Comparison of ENCODE assay signal across 8 mouse cellular contexts in the genomic region with DNA sequence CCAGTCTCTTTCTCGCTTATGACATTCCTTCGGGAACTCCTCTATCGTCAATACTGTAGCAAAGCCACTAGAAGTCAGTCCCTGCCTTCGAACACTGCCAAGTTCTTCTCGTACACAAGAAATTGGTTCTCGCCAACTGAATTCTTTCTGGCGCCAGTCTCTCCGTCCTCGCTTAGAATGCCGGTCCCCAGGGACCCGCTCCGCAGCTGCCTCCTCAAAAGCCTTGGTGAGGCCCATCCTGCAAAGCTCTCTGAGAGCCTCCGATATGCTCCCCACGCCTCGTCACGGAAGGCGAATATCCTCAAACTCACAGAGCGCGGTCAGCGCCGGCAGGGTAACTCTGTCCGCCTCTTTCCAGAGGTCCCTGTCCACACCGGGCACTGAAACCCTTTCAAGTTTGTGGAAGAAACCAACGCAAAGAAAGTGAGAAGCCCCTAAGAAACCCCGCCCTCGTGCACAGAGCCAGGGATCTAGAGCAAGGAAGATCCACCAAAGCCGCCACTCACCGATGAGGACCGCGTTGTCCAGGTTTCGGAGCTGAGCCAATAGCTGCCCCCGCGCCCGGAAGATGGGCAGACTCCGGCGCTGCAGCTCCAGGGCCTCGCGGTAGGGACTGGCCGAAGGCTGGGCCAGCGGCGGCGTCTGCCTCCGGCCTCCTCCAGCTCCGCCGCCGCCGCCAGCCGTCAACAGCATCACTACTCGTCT. TPM values are rescaled to one million over a fixed set of nuclear protein-coding genes. Genes with fewer than 3 reads are reported as not detected.
DNase-seq lines count a peak whose midpoint lies in the region; ATAC-seq lines count a peak whose summit lies in the region.

No protein-coding gene starts in this region.

- peak overlapping the region; percentile 66 for H3K4me2 ChIP-seq in kidney, embryonic 14.5 days (replicated peaks; ENCODE audit: low read depth, low read length)
- H3K4me2 ChIP-seq in embryonic facial prominence, embryonic 15.5 days (replicated peaks), result peak overlapping the region; percentile 84
- H3K4me2 ChIP-seq in intestine, embryonic 14.5 days (ENCODE audit: low read length), result peak overlapping the region; percentile 93

- peak; percentile 91 for ATAC-seq in kidney, embryonic 14.5 days (ENCODE audit: low FRiP score, low TSS enrichment)
- ATAC-seq in embryonic facial prominence, embryonic 15.5 days (ENCODE audit: insufficient number of reproducible peaks, low FRiP score, low TSS enrichment, low read depth), result peak; percentile 47
- ATAC-seq in intestine, embryonic 14.5 days (replicated peaks; ENCODE audit: low FRiP score, low TSS enrichment, low read depth), result peak; percentile 84

- peaks cover 23% of the 10 kb centered on the region for H3K36me3 ChIP-seq in kidney, embryonic 14.5 days (ENCODE audit: control insufficient read depth, insufficient read depth, low read length)
- peaks cover 17% of the 10 kb centered on the region for H3K36me3 ChIP-seq in embryonic facial prominence, embryonic 15.5 days
- H3K36me3 ChIP-seq in intestine, embryonic 14.5 days (ENCODE audit: control insufficient read depth, insufficient read depth, low read length), result peaks cover 36% of the 10 kb centered on the region
- H3K36me3 ChIP-seq in midbrain, embryonic 10.5 days, result peaks cover 43% of the 10 kb centered on the region

- no peak for DNase-seq in kidney, adult 9 months
- DNase-seq in MEL-GATA-1-ER (ENCODE audit: extremely low read depth, low read depth), result peak; percentile 65
- no peak for DNase-seq in intestine, embryonic 14.5 days (ENCODE audit: low spot score)
- peak; percentile 45 for DNase-seq in midbrain, embryonic 10.5 days (ENCODE audit: low spot score)
- no peak for DNase-seq in spleen, adult 12 weeks (ENCODE audit: low spot score)
- DNase-seq in ovary, postnatal 36 days (ENCODE audit: low spot score), result no peak

- H3K27ac ChIP-seq in kidney, embryonic 14.5 days (ENCODE audit: low read depth, low read length), result peak overlapping the region; percentile 85
- peak overlapping the region; percentile 80 for H3K27ac ChIP-seq in embryonic facial prominence, embryonic 15.5 days (replicated peaks)
- peak overlapping the region; percentile 59 for H3K27ac ChIP-seq in intestine, embryonic 14.5 days (ENCODE audit: low read depth)
- H3K27ac ChIP-seq in midbrain, embryonic 10.5 days (replicated peaks), result peak overlapping the region; percentile 83

- H3K9ac ChIP-seq in kidney, embryonic 14.5 days (ENCODE audit: low read depth, low read length), result peak overlapping the region; percentile 79
- peak overlapping the region; percentile 62 for H3K9ac ChIP-seq in embryonic facial prominence, embryonic 15.5 days
- H3K9ac ChIP-seq in intestine, embryonic 14.5 days (ENCODE audit: low read length), result peak overlapping the region; percentile 65

- H3K4me1 ChIP-seq in kidney, embryonic 14.5 days (ENCODE audit: control insufficient read depth, insufficient read depth, low read length), result peaks cover 8% of the 10 kb centered on the region
- H3K4me1 ChIP-seq in embryonic facial prominence, embryonic 15.5 days, result peaks cover 15% of the 10 kb centered on the region
- peaks cover 12% of the 10 kb centered on the region for H3K4me1 ChIP-seq in intestine, embryonic 14.5 days (replicated peaks; ENCODE audit: control insufficient read depth, insufficient read depth, low read length)
- peaks cover 22% of the 10 kb centered on the region for H3K4me1 ChIP-seq in midbrain, embryonic 10.5 days

- under 1% methylated on average over 49 of the region's 49 CpGs for WGBS in kidney, embryonic 14.5 days
- 3% methylated on average over 49 of the region's 49 CpGs for WGBS in embryonic facial prominence, embryonic 15.5 days
- under 1% methylated on average over 49 of the region's 49 CpGs for WGBS in intestine, embryonic 14.5 days
- under 1% methylated on average over 49 of the region's 49 CpGs for WGBS in midbrain, embryonic 10.5 days

- H3K4me3 ChIP-seq in kidney, embryonic 14.5 days (ENCODE audit: low read length), result peak overlapping the region; percentile 88
- peak overlapping the region; percentile 100 for H3K4me3 ChIP-seq in embryonic facial prominence, embryonic 15.5 days (replicated peaks)
- H3K4me3 ChIP-seq in intestine, embryonic 14.5 days (ENCODE audit: low read depth, low read length), result peak overlapping the region; percentile 92
- peak overlapping the region; percentile 89 for H3K4me3 ChIP-seq in midbrain, embryonic 10.5 days

- no peaks in the 10 kb centered on the region for H3K27me3 ChIP-seq in kidney, embryonic 14.5 days (ENCODE audit: control insufficient read depth, insufficient read depth, low read length)
- H3K27me3 ChIP-seq in embryonic facial prominence, embryonic 15.5 days, result no peaks in the 10 kb centered on the region
- H3K27me3 ChIP-seq in intestine, embryonic 14.5 days (replicated peaks; ENCODE audit: control insufficient read depth, insufficient read depth, low read length), result no peaks in the 10 kb centered on the region
- no peaks in the 10 kb centered on the region for H3K27me3 ChIP-seq in midbrain, embryonic 10.5 days (ENCODE audit: low read depth, poor library complexity, severe bottlenecking)

- no peaks in the 10 kb centered on the region for H3K9me3 ChIP-seq in kidney, embryonic 14.5 days (ENCODE audit: control insufficient read depth, low read length)
- no peaks in the 10 kb centered on the region for H3K9me3 ChIP-seq in embryonic facial prominence, embryonic 15.5 days (replicated peaks)
- H3K9me3 ChIP-seq in intestine, embryonic 14.5 days (ENCODE audit: control insufficient read depth, low read length), result no peaks in the 10 kb centered on the region
- no peaks in the 10 kb centered on the region for H3K9me3 ChIP-seq in midbrain, embryonic 10.5 days (replicated peaks)

RNA-seq across cellular contexts. Expression of a gene that starts 0.5 kb away (rescaled TPM):
- polyA plus RNA-seq in kidney, embryonic 14.5 days (2014; fragmentation: Nextera tagmentation; extraction: Ambion mirVana), result 10.7 and 29.9 TPM in 2 replicates
- 16.5 and 17.7 TPM in 2 replicates for polyA plus RNA-seq in embryonic facial prominence, embryonic 15.5 days (2015; fragmentation: Nextera tagmentation; extraction: Ambion mirVana)
- 23.0 and 24.4 TPM in 2 replicates for polyA plus RNA-seq in intestine, embryonic 14.5 days (2014; fragmentation: Nextera tagmentation; extraction: Ambion mirVana)
- polyA plus RNA-seq in midbrain, embryonic 10.5 days (2016; fragmentation: Nextera tagmentation; extraction: Ambion mirVana), result 19.9 and 20.7 TPM in 2 replicates

RNA-seq across cellular contexts. Expression of a gene that starts 15.6 kb away (rescaled TPM):
- polyA plus RNA-seq in kidney, embryonic 14.5 days (2014; fragmentation: Nextera tagmentation; extraction: Ambion mirVana), result 23.2 and 31.1 TPM in 2 replicates
- polyA plus RNA-seq in embryonic facial prominence, embryonic 15.5 days (2015; fragmentation: Nextera tagmentation; extraction: Ambion mirVana), result 42.3 TPM in 2 replicates
- 28.5 and 32.0 TPM in 2 replicates for polyA plus RNA-seq in intestine, embryonic 14.5 days (2014; fragmentation: Nextera tagmentation; extraction: Ambion mirVana)
- polyA plus RNA-seq in midbrain, embryonic 10.5 days (2016; fragmentation: Nextera tagmentation; extraction: Ambion mirVana), result 65.3 and 67.8 TPM in 2 replicates

RNA-seq across cellular contexts. Expression of a gene that starts 15.9 kb away (rescaled TPM):
- 37.3 and 42.7 TPM in 2 replicates for polyA plus RNA-seq in kidney, embryonic 14.5 days (2014; fragmentation: Nextera tagmentation; extraction: Ambion mirVana)
- 40.5 and 43.5 TPM in 2 replicates for polyA plus RNA-seq in embryonic facial prominence, embryonic 15.5 days (2015; fragmentation: Nextera tagmentation; extraction: Ambion mirVana)
- 41.7 and 42.9 TPM in 2 replicates for polyA plus RNA-seq in intestine, embryonic 14.5 days (2014; fragmentation: Nextera tagmentation; extraction: Ambion mirVana)
- 38.8 and 39.8 TPM in 2 replicates for polyA plus RNA-seq in midbrain, embryonic 10.5 days (2016; fragmentation: Nextera tagmentation; extraction: Ambion mirVana)

RNA-seq across cellular contexts. Expression of a gene that starts 20.9 kb away (rescaled TPM):
- 288 and 307 TPM in 2 replicates for polyA plus RNA-seq in kidney, embryonic 14.5 days (2014; fragmentation: Nextera tagmentation; extraction: Ambion mirVana)
- polyA plus RNA-seq in embryonic facial prominence, embryonic 15.5 days (2015; fragmentation: Nextera tagmentation; extraction: Ambion mirVana), result 209 and 213 TPM in 2 replicates
- 317 and 333 TPM in 2 replicates for polyA plus RNA-seq in intestine, embryonic 14.5 days (2014; fragmentation: Nextera tagmentation; extraction: Ambion mirVana)
- 283 and 342 TPM in 2 replicates for polyA plus RNA-seq in midbrain, embryonic 10.5 days (2016; fragmentation: Nextera tagmentation; extraction: Ambion mirVana)

RNA-seq across cellular contexts. Expression of a gene that starts 29.6 kb away (rescaled TPM):
- 25.5 and 61.4 TPM in 2 replicates for polyA plus RNA-seq in kidney, embryonic 14.5 days (2014; fragmentation: Nextera tagmentation; extraction: Ambion mirVana)
- polyA plus RNA-seq in embryonic facial prominence, embryonic 15.5 days (2015; fragmentation: Nextera tagmentation; extraction: Ambion mirVana), result 160 and 169 TPM in 2 replicates
- 44.1 and 50.1 TPM in 2 replicates for polyA plus RNA-seq in intestine, embryonic 14.5 days (2014; fragmentation: Nextera tagmentation; extraction: Ambion mirVana)
- polyA plus RNA-seq in midbrain, embryonic 10.5 days (2016; fragmentation: Nextera tagmentation; extraction: Ambion mirVana), result 137 and 226 TPM in 2 replicates

Comparison
In these comparisons a context has a peak if more than half of its experiments do, and no peak if none do; other contexts are left out.
1. DNase-seq: peak in MEL-GATA-1-ER (single experiment) and midbrain, embryonic 10.5 days (single experiment); none in kidney, adult 9 months (single experiment), intestine, embryonic 14.5 days (single experiment), spleen, adult 12 weeks (single experiment) and ovary, postnatal 36 days (single experiment).
2. Peak in every context shown above with its lines, with median percentiles within 50 percentile points of each other: ATAC-seq, H3K27ac ChIP-seq, H3K4me2 ChIP-seq, H3K4me3 ChIP-seq and H3K9ac ChIP-seq.